Mouse (Mus musculus) adrenal gland, postnatal 14 days (tissue): Measurements from ENCODE around the gene Rab5if. TPM values are rescaled to one million over a fixed set of nuclear protein-coding genes. Genes with fewer than 3 reads are reported as not detected.

Experiments
- total RNA-seq: library from RNA; stranded (reverse); gene quantifications from 2 replicates; pipeline ENCODE4 v1.2.3, GENCODE M21; 2021

Gene Rab5if
- total RNA-seq, 1 experiment from 2014 or later: 269 TPM

Other genes with a start within 250 kb of the Rab5if start
- gene Dlgap4, start 249.4 kb upstream of the Rab5if start, total RNA-seq: 39.3 and 51.3 TPM in 2 replicates
- 54.6 and 70.5 TPM in 2 replicates for gene Myl9, start 87.7 kb upstream of the Rab5if start, total RNA-seq
- gene Tgif2, start 23.1 kb upstream of the Rab5if start, total RNA-seq: 6.9 and 7.7 TPM in 2 replicates
- 2.8 and 4.1 TPM in 2 replicates for gene 4930518I15Rik, start 5.2 kb upstream of the Rab5if start, total RNA-seq
- gene Sla2, start 24.1 kb downstream of the Rab5if start, total RNA-seq: 0.26 and 1.2 TPM in 2 replicates
- gene Ndrg3, start 128.9 kb downstream of the Rab5if start, total RNA-seq: 53.4 and 64.4 TPM in 2 replicates
- gene Dsn1, start 144.0 kb downstream of the Rab5if start, total RNA-seq: 8.3 and 9.2 TPM in 2 replicates
- gene Soga1, start 216.1 kb downstream of the Rab5if start, total RNA-seq: 31.9 and 33.5 TPM in 2 replicates
- gene Tldc2, start 223.9 kb downstream of the Rab5if start, total RNA-seq: not detected in 2 replicates